Mouse (Mus musculus): ENCODE results near the gene Acsm5. TPM values are rescaled to one million over a fixed set of nuclear protein-coding genes. Genes with fewer than 3 reads are reported as not detected.
"Not testable (repeated sequence)": the region's sequence is repeated elsewhere in the genome, so short reads cannot be mapped to it uniquely, and the experiment has no call there.

The Acsm5 gene
- polyA plus RNA-seq, 1 experiment from 2014 or later: not detected

DNA sequence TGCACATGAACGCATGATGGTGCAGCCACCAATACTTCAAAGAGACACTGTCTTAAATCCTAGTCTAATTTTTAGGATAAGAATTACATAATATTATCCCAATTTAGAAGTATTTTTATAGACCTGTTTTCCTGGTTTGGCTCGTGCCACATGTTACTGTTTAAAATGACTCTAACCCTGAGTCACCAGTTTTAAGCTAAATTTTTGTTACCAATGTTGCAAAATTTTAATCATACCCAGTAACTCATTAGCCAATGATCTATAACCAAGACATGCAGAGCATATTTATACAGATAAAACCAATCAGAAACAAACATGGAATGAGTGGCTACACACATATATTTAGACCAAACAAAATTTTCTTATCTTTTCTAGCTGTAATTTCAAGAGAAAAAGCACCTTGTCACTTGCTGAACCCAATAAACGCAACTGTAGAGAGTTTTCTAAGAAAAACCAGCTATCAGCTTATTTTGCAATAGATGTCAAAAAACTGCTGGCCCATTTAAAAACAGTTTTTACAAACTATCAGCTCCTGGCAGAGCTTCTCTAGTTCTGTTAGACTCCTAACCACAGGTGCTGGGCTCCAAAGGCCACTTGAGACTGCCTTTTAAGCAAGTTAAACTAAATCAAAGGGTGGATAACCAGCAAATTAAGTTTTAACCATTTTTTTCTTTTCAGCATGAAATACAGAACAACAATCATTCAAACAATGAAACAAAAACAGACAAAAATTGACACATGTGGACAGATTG, 31.4 kb downstream of the Acsm5 start:
- no peak for ATAC-seq (ENCODE audit: extremely low read depth, insufficient number of reproducible peaks, low FRiP score, low TSS enrichment)
- 70% methylated on average over 3 of the region's 3 CpGs for WGBS

DNA sequence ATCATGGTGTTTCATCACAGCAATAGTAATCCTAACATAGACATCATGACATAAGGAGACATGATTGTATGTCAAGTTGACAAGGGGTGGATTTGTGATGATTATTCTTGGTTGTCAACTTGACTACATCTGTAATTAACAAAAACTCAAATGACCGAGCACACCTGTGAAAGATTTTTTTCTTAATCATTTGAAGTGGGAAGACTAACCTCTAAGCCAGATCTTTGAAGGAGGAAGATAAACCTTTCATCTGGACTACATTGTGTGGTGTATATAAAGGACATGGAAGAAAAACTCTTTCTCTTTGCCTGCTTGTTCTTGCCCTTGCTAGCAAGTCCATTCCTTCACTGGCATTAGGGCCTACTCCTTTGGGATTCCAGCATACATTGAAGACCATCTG, 34.8 kb downstream of the Acsm5 start, which contains the start of gene Acsm2:
Acsm2 (plus strand) TSS at position 301 of the 400 bp plus-strand sequence.
- H3K27ac ChIP-seq (replicated peaks): no peak within 1 kb of the TSS
- H3K27me3 ChIP-seq (replicated peaks): no peaks in the 10 kb centered on the region
- ATAC-seq (ENCODE audit: extremely low read depth, insufficient number of reproducible peaks, low FRiP score, low TSS enrichment): no peak
- no peak within 1 kb of the TSS for H3K4me3 ChIP-seq
- H3K4me2 ChIP-seq: no peak within 1 kb of the TSS
- no peak within 1 kb of the TSS for H3K9ac ChIP-seq
- WGBS: 50% methylated on average over 1 of the region's 1 CpGs
- H3K36me3 ChIP-seq: no peaks in the 10 kb centered on the region
- H3K9me3 ChIP-seq: no peaks in the 10 kb centered on the region
- no peaks in the 10 kb centered on the region for H3K4me1 ChIP-seq

More for the DNA sequence above, 31.4 kb downstream of the Acsm5 start:
- Histone ChIP-seq H3K9ac (no peak overlapping the region), H3K9me3 (no peaks in the 10 kb centered on the region), H3K36me3 (no peaks in the 10 kb centered on the region), H3K27ac (replicated peaks) (no peak overlapping the region), H3K4me3 (no peak overlapping the region), H3K4me1 (no peaks in the 10 kb centered on the region), H3K27me3 (replicated peaks) (no peaks in the 10 kb centered on the region), H3K4me2 (no peak overlapping the region)

DNA sequence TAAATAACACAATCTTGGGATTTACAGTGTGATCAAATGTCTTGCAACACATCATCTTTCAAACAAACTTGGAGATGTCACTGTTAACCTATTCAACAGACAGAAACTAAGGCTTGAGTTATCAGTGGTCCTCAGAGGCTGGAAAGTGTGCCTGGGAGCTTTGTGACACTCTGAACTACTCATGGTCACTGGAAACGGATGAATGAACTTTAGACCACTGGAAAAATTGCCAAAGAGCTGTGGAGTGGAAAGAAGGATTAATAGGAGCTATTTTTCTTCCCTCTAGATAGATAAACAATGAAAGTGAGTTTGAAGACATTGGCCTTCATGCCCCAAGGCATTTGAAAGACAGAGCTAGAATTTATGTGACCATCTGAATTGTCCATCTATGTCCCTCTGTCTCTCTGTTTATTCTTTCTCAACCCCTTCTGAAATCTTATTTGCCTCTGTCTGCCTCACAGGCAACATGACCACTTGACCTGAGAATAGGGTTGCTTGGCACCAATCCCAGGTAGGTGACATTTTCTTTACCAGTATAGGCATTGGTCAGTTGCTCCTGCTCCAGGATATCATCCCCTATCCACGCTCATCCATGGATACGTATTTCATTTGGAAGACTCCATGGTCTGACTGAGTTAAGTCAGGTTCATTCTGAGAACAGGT, 40.7 kb downstream of the Acsm5 start:
- Histone ChIP-seq H3K4me3 (no peak overlapping the region), H3K27me3 (replicated peaks) (no peaks in the 10 kb centered on the region), H3K4me2 (no peak overlapping the region), H3K36me3 (no peaks in the 10 kb centered on the region), H3K4me1 (no peaks in the 10 kb centered on the region), H3K9me3 (no peaks in the 10 kb centered on the region), H3K27ac (replicated peaks) (no peak overlapping the region), H3K9ac (no peak overlapping the region)
- WGBS: 67% methylated on average over 3 of the region's 3 CpGs
- ATAC-seq (ENCODE audit: extremely low read depth, insufficient number of reproducible peaks, low FRiP score, low TSS enrichment): no peak

DNA sequence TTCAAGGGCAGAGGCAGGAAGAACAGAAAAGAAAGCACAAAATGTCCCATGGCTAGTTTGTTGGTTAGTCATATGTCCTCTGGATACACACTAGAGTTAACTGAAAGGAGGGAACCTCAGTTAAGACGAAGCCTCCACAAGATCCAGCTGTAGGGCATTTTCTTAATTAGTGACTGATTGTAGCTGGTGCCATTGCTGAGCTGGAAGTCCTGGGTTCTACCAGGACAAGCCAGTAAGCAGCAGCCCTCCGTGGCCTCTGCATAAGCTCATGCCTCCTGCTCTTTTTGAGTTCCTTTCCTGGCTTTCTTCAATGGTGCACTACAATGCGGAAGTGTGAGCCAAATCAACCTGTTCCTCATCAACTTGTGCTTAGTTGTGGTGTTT, 41.2 kb downstream of the Acsm5 start:
- Histone ChIP-seq H3K27ac (replicated peaks) (no peak overlapping the region), H3K36me3 (no peaks in the 10 kb centered on the region), H3K9ac (no peak overlapping the region), H3K4me3 (no peak overlapping the region), H3K27me3 (replicated peaks) (no peaks in the 10 kb centered on the region), H3K4me2 (no peak overlapping the region), H3K9me3 (no peaks in the 10 kb centered on the region), H3K4me1 (no peaks in the 10 kb centered on the region)
- ATAC-seq (ENCODE audit: extremely low read depth, insufficient number of reproducible peaks, low FRiP score, low TSS enrichment): no peak
- WGBS: 70% methylated on average over 3 of the region's 3 CpGs

DNA sequence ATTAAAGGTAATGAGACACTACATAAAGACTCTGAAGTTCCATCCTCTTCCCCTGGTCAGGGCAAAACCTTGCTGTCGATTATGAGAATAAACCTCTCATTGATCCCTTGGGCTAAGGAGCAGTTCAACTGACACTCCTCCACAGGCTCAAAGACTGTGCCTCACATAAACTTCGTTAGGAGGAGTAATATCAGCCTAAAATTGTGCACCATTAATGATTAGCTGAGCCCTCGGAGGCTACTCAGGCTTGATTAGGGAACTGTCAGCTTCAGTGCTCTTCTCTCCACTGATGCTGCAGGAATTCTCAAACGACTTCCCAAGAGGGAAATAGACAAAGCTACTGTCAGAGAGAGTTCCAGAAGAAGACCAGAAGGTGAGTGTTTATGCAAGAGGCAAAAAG, 42.2 kb downstream of the Acsm5 start:
- H3K9me3 ChIP-seq: no peaks in the 10 kb centered on the region
- ATAC-seq (ENCODE audit: extremely low read depth, insufficient number of reproducible peaks, low FRiP score, low TSS enrichment): no peak
- no peaks in the 10 kb centered on the region for H3K4me1 ChIP-seq
- H3K9ac ChIP-seq: no peak overlapping the region
- H3K27me3 ChIP-seq (replicated peaks): no peaks in the 10 kb centered on the region
- 41% methylated on average over 4 of the region's 4 CpGs for WGBS
- H3K4me2 ChIP-seq: no peak overlapping the region
- H3K4me3 ChIP-seq: no peak overlapping the region
- H3K36me3 ChIP-seq: no peaks in the 10 kb centered on the region
- H3K27ac ChIP-seq (replicated peaks): no peak overlapping the region

DNA sequence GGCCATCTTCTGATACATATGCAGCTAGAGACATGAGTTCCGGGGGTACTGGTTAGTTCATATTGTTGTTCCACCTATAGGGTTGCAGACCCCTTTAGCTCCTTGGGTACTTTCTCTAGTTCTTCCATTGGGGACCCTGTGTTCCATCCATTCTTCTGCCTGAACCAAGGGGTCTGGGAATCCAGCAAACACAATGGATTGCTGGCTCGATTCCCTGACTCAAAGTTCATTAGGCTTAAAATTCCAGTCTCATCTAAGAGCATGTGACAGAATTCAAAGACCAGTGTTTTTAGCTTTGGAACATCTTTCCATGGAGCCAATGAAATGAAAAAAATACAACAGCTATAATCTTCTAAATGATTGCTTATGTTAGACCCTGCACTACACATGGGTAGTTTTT, 43.2 kb downstream of the Acsm5 start:
- not testable (repeated sequence) for ATAC-seq (ENCODE audit: extremely low read depth, insufficient number of reproducible peaks, low FRiP score, low TSS enrichment); H3K27me3 ChIP-seq (replicated peaks); H3K4me3 ChIP-seq; H3K27ac ChIP-seq (replicated peaks); H3K9ac ChIP-seq; H3K4me2 ChIP-seq; H3K9me3 ChIP-seq; H3K36me3 ChIP-seq; H3K4me1 ChIP-seq
- 72% methylated on average over 2 of the region's 2 CpGs for WGBS

DNA sequence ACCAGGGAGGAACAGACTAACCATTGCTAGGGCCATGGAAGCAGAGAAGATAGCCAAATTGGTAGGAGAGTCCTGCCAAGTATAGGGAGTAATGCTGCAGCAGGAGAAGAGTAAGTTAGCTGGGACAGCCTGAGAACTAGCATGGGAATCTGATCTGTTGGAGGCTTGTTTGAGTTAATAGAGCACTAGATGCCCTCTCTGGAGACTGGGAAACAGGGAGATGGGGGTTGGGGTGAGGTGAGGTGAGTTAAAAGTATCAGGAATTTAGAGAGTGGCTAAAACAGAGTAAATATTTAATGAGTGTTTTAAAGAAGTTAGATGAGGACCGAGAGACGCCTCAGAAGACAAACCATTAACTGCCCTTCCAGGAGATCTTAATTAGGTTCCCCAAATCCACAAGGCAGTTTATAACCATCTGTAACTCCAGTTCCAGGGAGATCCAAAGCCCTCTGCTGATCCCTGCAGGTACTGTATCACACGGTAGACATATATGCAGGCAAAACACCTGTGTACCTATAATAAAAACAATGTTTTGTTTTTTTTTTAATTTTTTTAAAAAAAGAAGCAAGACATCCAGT, 75.4 kb downstream of the Acsm5 start:
- Histone ChIP-seq H3K9me3 (no peaks in the 10 kb centered on the region), H3K27me3 (replicated peaks) (no peaks in the 10 kb centered on the region), H3K4me3 (no peak overlapping the region), H3K36me3 (no peaks in the 10 kb centered on the region), H3K9ac (no peak overlapping the region), H3K4me2 (no peak overlapping the region), H3K27ac (replicated peaks) (no peak overlapping the region), H3K4me1 (no peaks in the 10 kb centered on the region)
- 67% methylated on average over 3 of the region's 3 CpGs for WGBS
- no peak for ATAC-seq (ENCODE audit: extremely low read depth, insufficient number of reproducible peaks, low FRiP score, low TSS enrichment)

Other genes with a start within 250 kb of the Acsm5 start
- gene Gp2, start 60.2 kb upstream of the Acsm5 start, polyA plus RNA-seq (2015; fragmentation: Nextera tagmentation; extraction: Ambion mirVana): not detected in 2 replicates
- not detected in 2 replicates for gene Umod, start 40.2 kb upstream of the Acsm5 start, polyA plus RNA-seq (2015; fragmentation: Nextera tagmentation; extraction: Ambion mirVana)
- gene Pdilt, start 4.0 kb downstream of the Acsm5 start, polyA plus RNA-seq (2015; fragmentation: Nextera tagmentation; extraction: Ambion mirVana): not detected in 2 replicates
- gene Acsm2, start 34.9 kb downstream of the Acsm5 start, polyA plus RNA-seq (2015; fragmentation: Nextera tagmentation; extraction: Ambion mirVana): not detected in 2 replicates
- 0.09 and 0.17 TPM in 2 replicates for gene Acsm1, start 87.6 kb downstream of the Acsm5 start, polyA plus RNA-seq (2015; fragmentation: Nextera tagmentation; extraction: Ambion mirVana)
- gene Acsm4, start 170.6 kb downstream of the Acsm5 start, polyA plus RNA-seq (2015; fragmentation: Nextera tagmentation; extraction: Ambion mirVana): not detected in 2 replicates
- 50.1 and 50.3 TPM in 2 replicates for gene Thumpd1, start 201.3 kb downstream of the Acsm5 start, polyA plus RNA-seq (2015; fragmentation: Nextera tagmentation; extraction: Ambion mirVana)
- 0.14 TPM in 1 of 2 replicates, not detected in the other for gene Acsm3, start 241.5 kb downstream of the Acsm5 start, polyA plus RNA-seq (2015; fragmentation: Nextera tagmentation; extraction: Ambion mirVana)

Data from heart, embryonic 13.5 days (tissue).